Mouse (Mus musculus): ENCODE data around the gene Prl8a9. TPM values are rescaled to one million over a fixed set of nuclear protein-coding genes. Genes with fewer than 3 reads are reported as not detected.

Gene Prl8a9
- polyA plus RNA-seq (2012) = not detected in 2 replicates

DNA sequence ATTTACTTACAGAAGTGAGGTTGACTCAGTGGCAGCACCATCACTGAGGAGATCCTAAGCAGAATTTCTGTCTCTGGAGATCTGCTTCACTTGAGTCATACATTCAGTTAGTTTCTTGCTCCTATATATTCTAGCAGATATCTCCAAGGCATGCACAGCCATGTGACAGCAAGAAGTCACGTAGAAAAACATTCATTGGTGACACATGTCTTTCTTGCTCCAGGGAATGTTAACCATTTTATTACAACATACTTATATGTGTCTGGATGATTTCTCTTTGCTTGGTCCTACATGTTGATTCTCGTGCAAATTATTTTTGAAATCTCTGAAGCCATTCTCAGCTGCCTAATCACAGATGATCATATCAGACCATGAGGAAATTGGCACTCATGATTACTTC, at the start of gene Prl8a9:
Gene Prl8a9 (minus strand): TSS at position 101 of the 400 bp plus-strand sequence.

DNA sequence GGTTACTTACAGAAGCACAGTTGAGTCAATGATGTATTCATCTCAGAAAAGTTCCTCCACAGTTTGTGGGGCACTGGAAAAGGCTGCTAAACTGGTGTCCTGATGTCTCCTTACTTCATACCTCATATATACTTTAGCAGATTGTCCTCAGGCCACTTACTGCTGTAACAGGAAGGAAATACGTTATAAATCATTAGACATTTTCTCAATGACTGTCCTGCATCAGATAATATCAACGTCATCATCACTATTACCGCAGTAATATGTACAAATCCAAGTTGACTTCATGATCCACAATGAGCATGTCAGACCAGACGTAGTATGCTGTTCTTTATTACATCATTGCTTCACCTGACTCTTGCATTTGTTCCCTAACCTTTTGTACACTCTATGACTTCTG, 46.1 kb upstream of the Prl8a9 start, which contains the start of gene Prl7b1:
Gene Prl7b1 (minus strand): TSS at position 101 of the 400 bp plus-strand sequence.

DNA sequence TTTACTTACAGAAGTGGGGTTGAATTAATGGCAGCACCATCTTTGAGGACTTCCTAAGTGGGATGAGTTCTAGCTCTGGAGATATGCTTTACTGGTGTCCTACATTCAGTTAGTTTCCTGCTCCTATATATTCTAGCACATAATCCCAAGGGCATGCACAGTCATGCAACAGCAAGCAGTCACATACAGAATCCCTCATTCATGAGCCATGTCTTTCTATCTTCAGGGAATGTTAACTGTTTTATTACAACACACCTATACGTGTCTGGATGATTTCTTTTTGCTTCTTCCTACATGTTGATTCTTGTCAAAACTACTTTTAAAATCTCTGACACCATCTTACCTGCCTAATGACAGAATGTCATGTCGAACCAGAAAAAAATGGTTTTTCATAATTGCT, 17.7 kb upstream of the Prl8a9 start, which contains the start of gene Prl8a1:
Gene Prl8a1 (minus strand): TSS at position 101 of the 400 bp plus-strand sequence.

DNA sequence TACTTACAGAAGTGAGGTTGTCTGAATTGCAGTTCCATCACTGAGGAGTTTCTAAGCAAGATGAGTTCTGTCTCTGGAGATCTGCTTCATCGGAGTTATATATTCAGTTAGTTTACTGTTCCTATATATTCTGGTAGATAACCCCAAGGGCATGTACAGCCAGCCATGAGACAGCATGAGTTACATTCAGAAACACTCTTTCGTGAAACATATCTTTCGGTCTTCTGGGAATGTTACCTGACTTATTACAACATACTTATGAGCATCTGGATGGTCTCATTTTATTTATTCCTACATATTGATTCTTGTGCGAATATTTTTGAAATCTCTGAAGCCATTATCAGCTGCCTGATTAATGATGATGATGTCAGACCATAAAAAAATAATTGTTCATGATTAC, 51.3 kb downstream of the Prl8a9 start, which contains the start of gene Prl8a8:
Gene Prl8a8 (minus strand): TSS at position 101 of the 400 bp plus-strand sequence.

Other genes with a start within 250 kb of the Prl8a9 start
- gene Prl8a2, start 218.9 kb downstream of the Prl8a9 start, polyA plus RNA-seq (2012) = not detected in 2 replicates
- gene Prl2b1, start 173.8 kb downstream of the Prl8a9 start, polyA plus RNA-seq (2012) = not detected in 2 replicates
- not detected in 2 replicates for gene Prl8a6, start 125.9 kb downstream of the Prl8a9 start, polyA plus RNA-seq (2012)
- gene Prl8a8, start 51.4 kb downstream of the Prl8a9 start, polyA plus RNA-seq (2012) = not detected in 2 replicates
- not detected in 2 replicates for gene Prl8a1, start 17.6 kb upstream of the Prl8a9 start, polyA plus RNA-seq (2012)
- not detected in 2 replicates for gene Prl7b1, start 46.0 kb upstream of the Prl8a9 start, polyA plus RNA-seq (2012)
- not detected in 2 replicates for gene Prl7a1, start 77.9 kb upstream of the Prl8a9 start, polyA plus RNA-seq (2012)
- 0.06 TPM in 1 of 2 replicates, not detected in the other for gene Prl7a2, start 103.4 kb upstream of the Prl8a9 start, polyA plus RNA-seq (2012)
- gene Prl7d1, start 152.1 kb upstream of the Prl8a9 start, polyA plus RNA-seq (2012) = not detected in 2 replicates
- not detected in 2 replicates for gene Prl7c1, start 216.2 kb upstream of the Prl8a9 start, polyA plus RNA-seq (2012)
- gene Prl2a1, start 237.0 kb upstream of the Prl8a9 start, polyA plus RNA-seq (2012) = not detected in 2 replicates

All from megakaryocyte-erythroid progenitor cell, adult 5 weeks (primary cell).